Mouse (Mus musculus): Measurements from ENCODE around the gene Hs3st6.

Hs3st6 gene

DNA sequence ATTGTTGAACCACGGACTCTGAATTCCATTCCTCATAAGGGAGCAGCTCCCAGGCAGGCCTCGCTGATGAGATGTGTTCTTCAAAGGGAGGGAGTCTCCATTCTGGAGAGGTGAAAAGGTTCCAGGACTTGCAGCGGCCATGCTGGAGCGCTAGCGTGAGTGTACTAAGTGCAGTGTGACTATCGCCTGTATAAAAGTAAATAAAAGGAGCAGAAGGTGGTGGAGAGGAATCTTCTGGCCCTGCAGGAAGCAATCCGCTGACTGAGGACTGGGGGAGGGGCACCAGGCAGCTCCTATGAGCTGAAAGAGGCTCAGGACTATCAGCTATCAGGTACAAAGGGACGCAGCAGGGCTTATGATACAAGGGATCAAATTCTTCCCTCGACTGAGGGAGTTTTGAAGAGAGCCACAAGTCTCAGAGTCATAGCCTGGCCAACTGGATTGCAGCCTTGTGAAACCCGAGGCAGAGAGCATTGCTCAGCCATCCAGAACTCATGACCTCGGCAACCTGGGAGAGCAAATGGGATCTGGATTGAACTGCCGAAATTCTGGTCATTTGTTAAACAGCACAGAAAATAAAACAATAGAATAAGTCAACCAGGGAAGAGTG lies 13.6 kb downstream of the Hs3st6 start:
- DNase-seq (ENCODE audit: low spot score): no peak

DNA sequence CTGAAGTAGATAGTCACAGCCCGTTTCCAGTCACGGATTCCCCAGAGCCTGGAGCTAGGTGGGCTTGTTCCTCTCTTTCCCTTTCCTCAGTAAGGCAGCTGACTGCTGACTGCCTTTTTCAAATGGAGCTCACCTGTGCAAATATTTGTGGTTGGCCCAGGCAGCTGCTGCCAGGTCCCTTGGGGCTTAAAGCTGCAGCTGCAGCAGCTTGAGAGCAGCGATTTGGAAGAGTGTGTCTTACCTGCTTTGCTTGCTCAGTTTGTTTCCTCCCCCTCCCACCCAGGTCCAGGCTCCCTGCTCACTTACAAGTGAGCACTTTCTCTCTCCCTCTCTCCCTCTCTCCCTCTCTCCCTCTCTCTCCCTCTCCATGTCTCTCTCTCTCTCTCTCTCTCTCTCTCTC lies 16.4 kb downstream of the Hs3st6 start:
- DNase-seq (ENCODE audit: low spot score): no peak

DNA sequence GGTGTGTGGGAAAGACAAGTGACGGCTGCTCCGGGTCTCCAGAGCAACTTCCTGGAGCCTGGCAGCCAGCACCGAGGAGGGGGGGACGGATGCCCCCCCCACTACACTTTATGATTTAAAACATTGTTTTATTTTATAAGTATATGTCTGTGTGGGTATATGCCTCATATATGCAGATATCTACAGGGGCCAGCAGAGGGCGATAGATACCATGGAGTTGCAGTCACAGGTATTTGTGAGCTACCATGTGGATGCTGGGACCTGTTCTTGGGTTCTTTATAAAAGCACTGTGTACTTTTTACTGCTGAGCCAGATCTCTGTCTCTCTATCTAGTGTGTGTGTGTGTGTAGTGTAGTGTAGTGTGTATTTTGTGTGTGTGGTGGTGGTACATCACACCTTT lies 20.5 kb downstream of the Hs3st6 start:
- no peak for DNase-seq (ENCODE audit: low spot score)

DNA sequence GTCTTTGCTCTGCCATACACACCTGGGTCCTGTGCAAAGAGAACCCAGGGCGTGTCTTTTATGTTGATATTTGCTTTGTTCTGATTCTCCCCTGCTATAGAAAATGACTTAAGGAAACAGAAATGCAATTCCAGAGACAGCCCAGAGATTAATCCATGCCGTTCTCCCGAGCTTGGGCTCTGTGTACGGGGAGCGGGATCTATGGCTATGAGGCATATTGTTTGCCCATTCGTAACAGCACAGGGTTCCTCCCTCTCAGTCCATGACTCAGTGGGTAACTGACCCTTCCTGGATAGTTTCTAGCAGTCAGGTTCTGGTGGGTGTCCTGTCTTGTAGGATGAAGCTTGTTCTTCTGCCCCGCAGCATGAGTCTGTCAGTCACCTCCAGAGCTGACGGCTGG lies 22.4 kb downstream of the Hs3st6 start:
- no peak for DNase-seq (ENCODE audit: low spot score)

DNA sequence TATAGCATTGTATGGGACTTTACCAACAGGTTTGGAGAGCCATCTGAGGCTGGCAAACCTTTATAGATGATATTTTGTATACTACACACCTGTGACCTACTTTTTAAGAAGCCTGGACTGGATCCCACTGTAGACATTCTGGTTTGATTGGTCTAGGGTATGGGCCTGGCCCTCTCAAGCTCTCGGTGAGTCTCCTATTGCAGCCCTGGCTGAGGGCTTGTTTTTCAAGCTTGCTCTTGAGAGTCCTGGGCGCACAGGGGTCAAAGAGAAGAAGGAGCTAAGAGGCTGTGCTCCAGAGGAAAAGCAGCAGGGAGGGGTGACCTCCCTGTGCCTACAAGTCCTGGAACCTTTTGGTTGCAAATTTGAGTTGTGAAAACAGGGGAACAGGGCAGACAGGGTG lies 24.3 kb downstream of the Hs3st6 start:
- DNase-seq (ENCODE audit: low spot score): no peak

DNA sequence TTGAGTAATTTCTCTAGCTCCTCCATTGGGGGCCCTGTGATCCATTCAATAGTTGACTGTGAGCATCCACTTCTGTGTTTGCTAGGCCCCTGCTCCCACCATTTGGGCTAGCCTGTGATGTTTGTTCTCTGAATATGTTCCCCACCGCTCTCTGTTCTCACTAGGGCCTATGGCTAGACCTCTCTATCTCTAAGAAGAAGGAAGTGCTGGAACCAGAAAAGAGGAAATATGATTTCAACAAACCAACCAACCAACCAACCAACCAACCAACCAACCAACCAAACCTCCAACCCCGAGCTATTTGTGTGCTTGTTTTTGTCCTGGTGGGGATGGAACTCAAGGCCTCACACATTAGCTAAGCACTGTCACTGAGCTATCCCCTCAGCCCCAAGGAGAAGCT lies 28.0 kb downstream of the Hs3st6 start:
- no peak for DNase-seq (ENCODE audit: low spot score)

DNA sequence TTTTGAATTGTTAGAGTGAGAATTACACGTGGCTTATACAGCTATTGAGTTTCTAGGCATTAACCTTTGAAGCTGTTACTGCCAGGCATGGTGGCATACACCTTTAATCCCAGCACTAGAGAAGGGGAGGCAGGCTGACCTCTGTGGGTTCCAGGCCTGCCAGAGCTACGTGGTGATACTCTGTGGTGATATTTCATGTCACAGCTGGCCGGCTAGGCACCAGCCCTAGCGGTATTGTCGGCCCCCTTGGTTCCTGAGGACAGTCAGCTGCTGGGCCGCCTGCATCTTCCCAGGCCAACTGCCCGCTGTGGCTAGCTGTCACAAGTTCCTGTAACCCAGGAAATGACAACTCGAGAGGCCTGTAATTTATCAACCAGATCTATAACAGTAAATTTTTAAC lies 39.4 kb downstream of the Hs3st6 start:
- DNase-seq (ENCODE audit: low spot score): no peak

DNA sequence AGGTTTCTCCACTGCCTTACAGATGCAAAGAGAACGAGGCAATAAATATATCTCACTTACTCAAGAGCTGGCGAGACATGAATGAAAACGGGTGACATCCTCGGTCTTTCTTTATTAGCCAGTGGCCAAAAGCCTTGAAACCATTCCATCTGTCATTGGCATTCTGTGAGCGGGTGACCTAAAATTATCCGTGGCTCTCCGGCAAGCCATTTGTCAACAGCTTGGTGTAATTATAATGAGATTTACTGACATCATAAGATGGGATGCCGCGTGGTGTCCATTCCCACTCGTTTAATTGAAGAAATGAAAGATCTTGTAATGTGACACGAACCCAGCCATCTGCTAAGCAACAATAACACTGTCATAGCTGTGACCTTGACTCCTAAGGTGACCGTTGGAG lies 42.0 kb downstream of the Hs3st6 start:
- no peak for DNase-seq (ENCODE audit: low spot score)

DNA sequence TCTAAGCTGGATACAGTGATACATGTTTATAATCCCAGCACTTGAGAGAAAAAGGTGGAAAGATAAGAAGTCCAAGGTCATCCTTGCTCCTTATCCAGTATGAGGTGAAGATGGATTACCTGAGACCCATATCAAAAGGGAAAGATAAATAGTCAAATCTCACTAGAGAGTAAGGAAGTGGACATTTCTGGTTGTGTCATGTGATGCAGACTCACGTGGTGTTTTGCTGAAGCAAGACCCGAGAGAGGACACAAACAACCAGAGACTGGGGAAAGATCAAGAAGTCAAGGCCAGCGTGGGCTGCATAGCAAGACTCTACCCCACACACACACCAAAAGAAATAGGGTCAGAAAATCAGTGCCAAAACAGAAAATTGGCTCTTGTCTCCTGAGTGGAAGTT lies 44.2 kb downstream of the Hs3st6 start:
- DNase-seq (ENCODE audit: low spot score): no peak

DNA sequence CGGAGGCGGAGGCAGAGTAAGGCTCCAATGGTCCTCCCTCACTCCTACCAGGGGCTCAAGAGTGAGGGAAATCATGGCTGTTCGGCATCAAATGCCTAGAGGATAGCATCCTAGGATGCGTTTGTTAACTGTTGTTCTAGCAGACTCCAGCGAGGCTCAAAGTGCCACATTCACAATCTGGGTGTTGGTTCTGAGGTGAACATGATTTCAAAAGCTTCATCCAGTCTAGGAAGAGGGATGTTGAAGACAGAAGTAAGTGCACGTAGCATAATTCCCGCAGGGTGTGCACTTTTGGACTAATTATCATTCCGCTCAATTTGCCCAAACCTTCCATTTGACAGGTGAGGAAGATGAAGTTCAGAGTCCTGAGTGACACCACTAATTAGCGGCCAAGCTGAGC lies 45.4 kb downstream of the Hs3st6 start:
- no peak for DNase-seq (ENCODE audit: low spot score)

DNA sequence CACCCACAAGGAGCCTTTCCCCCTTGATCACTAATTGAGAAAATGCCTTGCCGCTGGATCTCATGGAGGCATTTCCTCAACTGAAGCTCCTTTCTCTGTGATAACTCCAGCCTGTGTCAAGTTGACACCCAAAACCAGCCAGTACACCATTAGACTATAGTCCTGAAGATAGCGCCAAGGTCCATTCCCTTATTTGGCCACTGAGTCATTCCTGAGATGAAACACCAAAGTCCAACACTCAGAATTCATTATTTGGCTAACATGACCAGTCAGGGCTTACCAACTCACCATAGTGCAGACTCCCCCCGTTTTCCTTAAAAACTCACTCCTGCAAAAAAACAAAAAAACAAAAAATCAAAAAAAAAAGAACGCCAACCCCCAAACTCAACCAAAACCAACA lies 46.7 kb downstream of the Hs3st6 start:
- no peak for DNase-seq (ENCODE audit: low spot score)

DNA sequence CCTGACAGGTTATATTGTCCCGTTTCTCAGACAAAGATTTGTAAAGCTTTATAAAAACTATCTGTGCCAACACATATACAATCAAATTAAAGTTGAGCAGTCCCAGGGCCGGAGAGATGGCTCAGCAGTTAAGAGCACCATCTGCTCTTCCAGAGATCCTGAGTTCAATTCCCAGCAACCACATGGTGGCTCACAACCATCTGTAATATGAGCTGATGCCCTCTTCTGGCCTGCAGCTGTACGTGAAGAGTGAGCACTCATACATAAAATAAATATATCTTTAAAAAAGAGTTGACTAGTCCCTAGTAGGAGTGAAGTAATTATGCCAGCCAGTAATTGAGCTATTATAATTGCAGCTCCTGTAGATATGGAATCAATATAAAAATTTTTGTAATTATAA lies 47.7 kb downstream of the Hs3st6 start:
- DNase-seq (ENCODE audit: low spot score): no peak

DNA sequence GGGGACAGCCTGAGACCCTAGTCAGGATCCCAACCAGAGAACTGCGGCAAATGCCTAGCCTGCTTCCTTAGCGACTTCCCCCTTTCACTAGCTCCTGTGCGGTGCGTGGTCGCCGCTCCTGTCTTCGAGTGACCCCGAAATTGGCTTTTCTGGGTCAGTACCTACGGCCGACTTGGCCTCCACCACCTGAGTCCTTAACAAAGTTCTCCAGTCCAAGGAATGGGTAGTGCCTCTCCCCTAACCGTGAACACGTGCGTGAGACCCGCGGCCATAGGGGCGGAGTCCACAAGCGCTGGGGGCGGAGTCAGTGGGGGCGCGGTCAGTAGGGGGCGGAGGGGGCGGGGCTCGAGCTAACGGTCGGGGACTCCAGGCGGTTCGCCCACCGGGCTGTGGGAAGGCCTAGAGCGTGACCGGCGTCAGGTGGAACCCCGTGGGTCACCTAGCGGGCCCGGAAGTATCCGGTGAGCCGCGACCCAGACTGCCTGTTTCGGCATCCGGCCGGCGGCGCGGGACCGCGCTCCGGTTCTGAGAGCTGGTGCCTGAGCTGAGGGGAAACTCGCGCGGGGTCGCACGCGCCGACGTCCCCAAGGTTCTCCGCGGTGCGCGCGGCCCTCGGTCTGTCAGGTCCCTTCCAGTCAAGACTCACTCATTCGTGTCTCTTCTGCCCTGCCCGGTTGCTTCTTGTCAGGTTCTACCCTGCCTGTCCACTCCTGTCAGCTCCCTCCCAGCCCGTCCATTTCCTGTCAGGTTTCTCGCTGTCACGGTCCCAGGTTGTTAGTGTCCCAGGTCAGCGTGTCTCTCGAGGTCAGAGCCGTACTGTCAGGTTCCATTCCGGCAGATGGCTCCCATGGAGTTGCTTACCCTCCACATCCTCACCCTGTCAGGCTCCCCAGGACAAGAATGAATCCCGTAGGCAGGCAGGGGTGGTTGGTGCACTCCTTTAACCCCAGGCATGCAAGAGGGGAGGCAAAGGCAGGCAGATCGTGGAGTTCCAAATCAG lies 51.5 kb downstream of the Hs3st6 start, which contains the start of gene Meiob:
Meiob (plus strand) TSS at position 338 of the 1,000 bp plus-strand sequence.
- DNase-seq (ENCODE audit: low spot score): peak; percentile 43

Data from ovary, postnatal 14 days (tissue).